Mouse (Mus musculus) myocyte (in vitro differentiated cells): ENCODE data around the gene Napsa.

Source experiments
- MAX ChIP-seq: IDR thresholded peaks from one replicate; pipeline ENCODE4 v1.6.1; 2011; ENCODE audit warnings: low read depth, mild to moderate bottlenecking, control low read depth
- MYOD1 ChIP-seq, 3 experiments: IDR thresholded peaks; one replicate each; pipeline ENCODE4 v1.6.1; 2011; ENCODE audit warnings: control low read depth in 2 of 3, low read depth in 2 of 3, mild to moderate bottlenecking in 2 of 3, moderate library complexity in 1 of 3; ENCODE audit not compliant: insufficient read length in 2 of 3, control insufficient read depth in 1 of 3
- MYOG ChIP-seq, 3 experiments: IDR thresholded peaks; one replicate each; pipeline ENCODE4 v1.6.1; 2011; ENCODE audit warnings: control low read depth in 2 of 3, low read depth in 2 of 3, mild to moderate bottlenecking in 2 of 3; ENCODE audit not compliant: insufficient read length in 2 of 3, control insufficient read depth in 1 of 3, insufficient read depth in 1 of 3
- POLR2A ChIP-seq: IDR thresholded peaks from one replicate; pipeline ENCODE4 v1.6.1; 2011; ENCODE audit warnings: low read depth, mild to moderate bottlenecking, control low read depth, moderate library complexity; ENCODE audit not compliant: insufficient read length
- POLR2AphosphoS2 ChIP-seq: IDR thresholded peaks from one replicate; pipeline ENCODE4 v1.6.1; 2011; ENCODE audit warnings: low read depth, control low read depth; ENCODE audit not compliant: insufficient read length
- REST ChIP-seq: IDR thresholded peaks from one replicate; pipeline ENCODE4 v1.6.1; 2011; ENCODE audit warnings: mild to moderate bottlenecking, control low read depth, moderate library complexity; ENCODE audit not compliant: insufficient read depth, insufficient read length
- SRF ChIP-seq: IDR thresholded peaks from one replicate; pipeline ENCODE4 v1.6.1; 2011; ENCODE audit warnings: low read depth; ENCODE audit not compliant: control insufficient read depth, insufficient read length
- TCF12 ChIP-seq: IDR thresholded peaks from one replicate; pipeline ENCODE4 v1.6.1; 2011; ENCODE audit warnings: mild to moderate bottlenecking, control low read depth; ENCODE audit not compliant: poor library complexity, insufficient read depth, severe bottlenecking
- USF1 ChIP-seq: IDR thresholded peaks from one replicate; pipeline ENCODE4 v1.6.1; 2011; ENCODE audit warnings: low read depth, mild to moderate bottlenecking, control low read depth, moderate library complexity

- no peak for TF ChIP-seq POLR2A
- no peak for TF ChIP-seq USF1
- no peak for TF ChIP-seq POLR2AphosphoS2
- no peak for TF ChIP-seq TCF12
- TF ChIP-seq MAX: no peak
- no peak for TF ChIP-seq REST
- TF ChIP-seq SRF: no peak
- TF ChIP-seq MYOG (IDR thresholded peaks at IDR 0.05; ENCODE audit: control insufficient read depth in 1 of 3, insufficient read depth in 1 of 3, insufficient read length in 2 of 3, low read depth in 2 of 3): no peak
- no peak for TF ChIP-seq MYOD1 (IDR thresholded peaks at IDR 0.05; ENCODE audit: control insufficient read depth in 1 of 3, insufficient read length in 2 of 3, low read depth in 2 of 3)
Observed at GRCm38 (mm10) chr7:44624543-44624826, 52.3 kb downstream of the Napsa start.
